ENCODE assay signal across 13 mouse cellular contexts in the genomic region with DNA sequence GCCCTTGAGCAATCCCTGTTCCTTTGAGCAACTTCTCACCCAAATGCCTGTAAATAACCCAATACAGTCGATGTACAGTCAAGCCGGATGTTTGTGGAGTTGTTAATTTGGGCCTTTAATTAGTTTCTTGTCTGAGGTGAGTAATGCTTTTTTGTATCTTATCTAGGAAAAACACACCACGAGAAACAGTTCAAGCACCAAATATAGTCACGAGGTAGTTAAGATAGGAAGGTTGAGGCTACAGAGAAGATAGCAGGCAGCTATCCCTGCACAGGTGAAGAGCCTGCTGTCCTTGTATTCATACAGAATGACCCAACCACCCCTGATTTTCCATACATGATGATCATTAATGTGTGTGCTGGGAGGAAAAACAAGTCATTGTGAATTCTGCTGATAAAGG. TPM values are rescaled to one million over a fixed set of nuclear protein-coding genes. Genes with fewer than 3 reads are reported as not detected.
DNase-seq lines count a peak whose midpoint lies in the region; ATAC-seq and TF ChIP-seq lines count a peak whose summit lies in the region.
"Had no signal": no experiment of that assay in that cellular context is flagged by ENCODE, and none has a peak within 500 bp of the region (broad histone marks: within the 10 kb centered on the region; RNA-seq: fewer than 3 reads in every experiment).

No protein-coding gene starts in this region.

- no peaks in the 10 kb centered on the region for H3K9me3 ChIP-seq in heart, embryonic 16.5 days (replicated peaks; ENCODE audit: control insufficient read depth, low read length)
- no peaks in the 10 kb centered on the region for H3K9me3 ChIP-seq in G1E (replicated peaks)
- H3K9me3 ChIP-seq in embryonic facial prominence, embryonic 14.5 days (ENCODE audit: control insufficient read depth, low read length) = no peaks in the 10 kb centered on the region
- no peaks in the 10 kb centered on the region for H3K9me3 ChIP-seq in liver, embryonic 15.5 days (replicated peaks)
- H3K9me3 ChIP-seq: midbrain, embryonic 15.5 days had no signal

- H3K4me2 ChIP-seq in heart, embryonic 16.5 days (ENCODE audit: low read depth, low read length) = no peak overlapping the region
- no peak overlapping the region for H3K4me2 ChIP-seq in embryonic facial prominence, embryonic 14.5 days (ENCODE audit: low read depth, low read length)
- H3K4me2 ChIP-seq in liver, embryonic 15.5 days = peak overlapping the region; percentile 52
- H3K4me2 ChIP-seq: midbrain, embryonic 15.5 days had no signal

- H3K4me1 ChIP-seq in heart, embryonic 16.5 days (ENCODE audit: control insufficient read depth, insufficient read depth, low read length) = peaks cover 33% of the 10 kb centered on the region
- peaks cover 76% of the 10 kb centered on the region for H3K4me1 ChIP-seq in G1E (ENCODE audit: insufficient read depth, low read depth, low read length)
- H3K4me1 ChIP-seq in embryonic facial prominence, embryonic 14.5 days (ENCODE audit: control insufficient read depth, insufficient read depth, low read length) = peaks cover 28% of the 10 kb centered on the region
- H3K4me1 ChIP-seq in liver, embryonic 15.5 days (replicated peaks) = peaks cover 79% of the 10 kb centered on the region

- intact Hi-C loops in heart, postnatal 10 days (cut with DNase I) = no loop called here

- TF ChIP-seq CTCF in G1E (IDR thresholded peaks at IDR 0.05; ENCODE audit: low read depth, low read length) = no peak

- no peaks in the 10 kb centered on the region for H3K27me3 ChIP-seq in heart, embryonic 16.5 days (ENCODE audit: control insufficient read depth, insufficient read depth, low read length)
- H3K27me3 ChIP-seq in G1E (ENCODE audit: insufficient read depth, low read length) = peaks cover 52% of the 10 kb centered on the region
- no peaks in the 10 kb centered on the region for H3K27me3 ChIP-seq in embryonic facial prominence, embryonic 14.5 days (replicated peaks; ENCODE audit: control insufficient read depth, insufficient read depth, low read length)
- peaks cover 13% of the 10 kb centered on the region for H3K27me3 ChIP-seq in liver, embryonic 15.5 days
- H3K27me3 ChIP-seq: midbrain, embryonic 15.5 days had no signal

- no peak overlapping the region for H3K9ac ChIP-seq in heart, embryonic 16.5 days (ENCODE audit: low read length)
- H3K9ac ChIP-seq in embryonic facial prominence, embryonic 14.5 days (ENCODE audit: low read depth, low read length) = no peak overlapping the region
- peak overlapping the region; percentile 39 for H3K9ac ChIP-seq in liver, embryonic 15.5 days
- H3K9ac ChIP-seq: midbrain, embryonic 15.5 days had no signal

- peak overlapping the region; percentile 41; the same call in 1 of the 2 replicates for H3K27ac ChIP-seq in heart, embryonic 16.5 days (ENCODE audit: low read length)
- 0 out of 2 replicates have a peak overlapping the region, but pooled peaks have one; percentile 8 for H3K27ac ChIP-seq in embryonic facial prominence, embryonic 14.5 days (replicated peaks; ENCODE audit: low read depth, low read length)
- H3K27ac ChIP-seq in liver, embryonic 15.5 days (replicated peaks) = peak overlapping the region; percentile 85
- H3K27ac ChIP-seq: midbrain, embryonic 15.5 days had no signal

- no peak overlapping the region for H3K4me3 ChIP-seq in heart, embryonic 16.5 days (ENCODE audit: low read length)
- H3K4me3 ChIP-seq in G1E (ENCODE audit: low read depth, low read length) = no peak overlapping the region
- H3K4me3 ChIP-seq in embryonic facial prominence, embryonic 14.5 days (ENCODE audit: low read depth, low read length) = no peak overlapping the region
- H3K4me3 ChIP-seq in liver, embryonic 15.5 days (replicated peaks) = no peak overlapping the region
- H3K4me3 ChIP-seq: midbrain, embryonic 15.5 days had no signal

- ATAC-seq in heart, embryonic 16.5 days (replicated peaks; ENCODE audit: extremely low read depth, insufficient read depth, low FRiP score) = no peak
- peak; percentile 51 for ATAC-seq in G1E (ENCODE audit: extremely low read depth, insufficient number of reproducible peaks, low FRiP score, poor library complexity, severe bottlenecking)
- ATAC-seq in embryonic facial prominence, embryonic 14.5 days (ENCODE audit: low read depth) = no peak
- peak; percentile 84 for ATAC-seq in liver, embryonic 15.5 days (ENCODE audit: insufficient read depth)
- no peak; the same call in 1 of the 2 replicates for ATAC-seq in granulocyte monocyte progenitor cell, adult 5-6 weeks (replicated peaks; ENCODE audit: poor library complexity, severe bottlenecking)
- ATAC-seq: midbrain, embryonic 15.5 days had no signal

- 24% methylated on average over 4 of the region's 4 CpGs for WGBS in heart, embryonic 16.5 days
- 85% methylated on average over 4 of the region's 4 CpGs for WGBS in embryonic facial prominence, embryonic 14.5 days
- WGBS in liver, embryonic 15.5 days (ENCODE audit: insufficient replicate concordance) = 11% methylated on average over 4 of the region's 4 CpGs

- no peak for DNase-seq in heart, postnatal 10 days
- no peak for DNase-seq in G1E (ENCODE audit: low spot score)
- DNase-seq in embryonic facial prominence, embryonic 14.5 days (ENCODE audit: low spot score) = no peak
- DNase-seq in cerebellum, postnatal 4 days (ENCODE audit: low spot score in 2 of 2) = no peak
- DNase-seq: adrenal gland, adult 2 months; cerebellum, adult 9-10 months; layer of hippocampus, adult 9-11 months; thymus, postnatal 4 days had no signal

- no peaks in the 10 kb centered on the region for H3K36me3 ChIP-seq in heart, embryonic 16.5 days (ENCODE audit: control insufficient read depth, insufficient read depth)
- no peaks in the 10 kb centered on the region for H3K36me3 ChIP-seq in G1E (replicated peaks)
- no peaks in the 10 kb centered on the region for H3K36me3 ChIP-seq in embryonic facial prominence, embryonic 14.5 days (ENCODE audit: control insufficient read depth, insufficient read depth, low read length)
- H3K36me3 ChIP-seq in liver, embryonic 15.5 days (replicated peaks) = no peaks in the 10 kb centered on the region
- H3K36me3 ChIP-seq: midbrain, embryonic 15.5 days had no signal

RNA-seq across cellular contexts. Expression of gene Fignl1, which starts 32.8 kb away (rescaled TPM):
- polyA plus RNA-seq in heart, embryonic 16.5 days (2015; fragmentation: Nextera tagmentation; extraction: Ambion mirVana) = 46.3 and 56.0 TPM in 2 replicates
- total RNA-seq in heart, postnatal 10 days (2021) = 1 to 10 TPM; 5.6 to 6.7 TPM
- total RNA-seq in G1E (2014; fragmentation: Nextera tagmentation) = 97.4 and 139 TPM in 2 replicates
- 103 and 120 TPM in 2 replicates for total RNA-seq in G1E (2017)
- polyA plus RNA-seq in G1E (2012) = 1.8 and 3.6 TPM in 2 replicates
- polyA plus RNA-seq in embryonic facial prominence, embryonic 14.5 days (2014; fragmentation: Nextera tagmentation; extraction: Ambion mirVana) = 45.5 and 55.6 TPM in 2 replicates
- 85.0 and 93.2 TPM in 2 replicates for polyA plus RNA-seq in liver, embryonic 15.5 days (2015; fragmentation: Nextera tagmentation; extraction: Ambion mirVana)
- 43.8 and 51.2 TPM in 2 replicates for total RNA-seq in granulocyte monocyte progenitor cell, adult 5-6 weeks (2014; fragmentation: Nextera tagmentation)
- 93.0 and 100 TPM in 2 replicates for total RNA-seq in granulocyte monocyte progenitor cell, adult 5-6 weeks (2017)

RNA-seq across cellular contexts. Expression of gene Ddc, which starts 56.4 kb away (rescaled TPM):
- 112 TPM in 2 replicates for polyA plus RNA-seq in heart, embryonic 16.5 days (2015; fragmentation: Nextera tagmentation; extraction: Ambion mirVana)
- total RNA-seq in heart, postnatal 10 days (2021) = 10 to 100 TPM; 11.0 to 11.9 TPM
- total RNA-seq in G1E (2014; fragmentation: Nextera tagmentation) (not detected in 2 replicates), G1E (2017) (2.9 and 3.0 TPM in 2 replicates)
- polyA plus RNA-seq in G1E (2012) = 0.08 and 0.13 TPM in 2 replicates
- polyA plus RNA-seq in embryonic facial prominence, embryonic 14.5 days (2014; fragmentation: Nextera tagmentation; extraction: Ambion mirVana) = 32.5 and 48.4 TPM in 2 replicates
- polyA plus RNA-seq in liver, embryonic 15.5 days (2015; fragmentation: Nextera tagmentation; extraction: Ambion mirVana) = 11.1 and 13.6 TPM in 2 replicates
- 2.1 TPM in 1 of 2 replicates, not detected in the other for total RNA-seq in granulocyte monocyte progenitor cell, adult 5-6 weeks (2014; fragmentation: Nextera tagmentation)
- total RNA-seq in granulocyte monocyte progenitor cell, adult 5-6 weeks (2017) = 0.65 TPM in 1 of 2 replicates, not detected in the other
- total RNA-seq: hematopoietic stem cell, adult 5-6 weeks had no signal

Comparison
In these comparisons a context has a peak if more than half of its experiments do, and no peak if none do; other contexts are left out.
1. ATAC-seq: peak in G1E (single experiment) and liver, embryonic 15.5 days (single experiment); none in heart, embryonic 16.5 days (single experiment), embryonic facial prominence, embryonic 14.5 days (single experiment) and granulocyte monocyte progenitor cell, adult 5-6 weeks (single experiment).
2. H3K27ac ChIP-seq: peak in every context shown above with its lines; median percentile 85 in liver, embryonic 15.5 days; 41 in heart, embryonic 16.5 days; 8 in embryonic facial prominence, embryonic 14.5 days.
3. RNA of gene Fignl1, which starts 32.8 kb away (polyA plus RNA-seq): 85.0 to 93.2 TPM in liver, embryonic 15.5 days, 46.3 to 56.0 TPM in heart, embryonic 16.5 days and 45.5 to 55.6 TPM in embryonic facial prominence, embryonic 14.5 days; 1.8 to 3.6 TPM in G1E; every median in the first group is over 10 times any median in the second.
4. RNA of gene Ddc, which starts 56.4 kb away (polyA plus RNA-seq): 112 TPM in heart, embryonic 16.5 days, 32.5 to 48.4 TPM in embryonic facial prominence, embryonic 14.5 days and 11.1 to 13.6 TPM in liver, embryonic 15.5 days; 0.08 to 0.13 TPM in G1E; every median in the first group is over 10 times any median in the second.